Mouse (Mus musculus): ENCODE measurements around the gene Brms1l. TPM values are rescaled to one million over a fixed set of nuclear protein-coding genes. Genes with fewer than 3 reads are reported as not detected.

Brms1l gene
- 19.9 TPM for polyA plus RNA-seq (2017; shearing (Covaris generic))

GRCm38 (mm10) chr12:55836199-55836951, at the start of gene Brms1l:
TSS of gene Brms1l (plus strand) at chr12:55836324.

GRCm38 (mm10) chr12:55820661-55821314, 15.3 kb upstream of the Brms1l start, which contains the start of gene Ralgapa1:
TSS of gene Ralgapa1 (minus strand) at chr12:55821167.

Other genes with a start within 250 kb of the Brms1l start
- gene Insm2, start 236.9 kb upstream of the Brms1l start, polyA plus RNA-seq (2017; shearing (Covaris generic)): not detected
- gene Ralgapa1, start 15.2 kb upstream of the Brms1l start, polyA plus RNA-seq (2017; shearing (Covaris generic)): 12.7 TPM

All from inflammation-experienced regulatory T-cells, adult 16 weeks (primary cell).